Mouse (Mus musculus) limb, embryonic 10.5 days (tissue): ENCODE results near the gene 1700007K13Rik. TPM values are rescaled to one million over a fixed set of nuclear protein-coding genes. Genes with fewer than 3 reads are reported as not detected.
"Not testable (repeated sequence)": the region's sequence is repeated elsewhere in the genome, so short reads cannot be mapped to it uniquely, and the experiment has no call there.

Experiments used
- DNase-seq: peaks from one replicate; pipeline ENCODE4 v3.0.0-alpha.2; 2017; ENCODE audit warnings: low spot score
- H3K27ac ChIP-seq: fragments of 300-500 bp; sonication (generic); 2 replicates; pipeline ENCODE4 v1.5.1; 2016; ENCODE audit warnings: mild to moderate bottlenecking
- H3K27me3 ChIP-seq: fragments of 300-500 bp; sonication (generic); 2 replicates; pipeline ENCODE4 v1.6.1; 2016; ENCODE audit warnings: low read depth, mild to moderate bottlenecking; ENCODE audit not compliant: poor library complexity, severe bottlenecking
- H3K36me3 ChIP-seq: fragments of 300-500 bp; sonication (generic); 2 replicates; pipeline ENCODE4 v1.6.1; 2016; ENCODE audit warnings: mild to moderate bottlenecking, moderate library complexity
- H3K4me1 ChIP-seq: fragments of 300-500 bp; sonication (generic); 2 replicates; pipeline ENCODE4 v1.6.1; 2016
- H3K4me3 ChIP-seq: fragments of 300-500 bp; sonication (generic); 2 replicates; pipeline ENCODE4 v1.5.1; 2016; ENCODE audit warnings: mild to moderate bottlenecking, moderate library complexity
- H3K9me3 ChIP-seq: fragments of 300-500 bp; sonication (generic); replicated peaks from 2 replicates; pipeline ENCODE4 v1.6.1; 2016; ENCODE audit warnings: mild to moderate bottlenecking
- WGBS: fragments of 180-500 bp; shearing (Covaris S2); methylation state at CpG from one replicate; pipeline ENCODE4 v1.1.7; 2016; 5-methylcytosine and 5-hydroxymethylcytosine counted together
- polyA plus RNA-seq: library from polyadenylated mRNA; unstranded; fragments of >200 nt; fragmentation: Nextera tagmentation; extraction: Ambion mirVana; gene quantifications from 2 replicates; pipeline ENCODE4 v1.2.1, GENCODE M21; 2016

The 1700007K13Rik gene
- 0.25 and 0.61 TPM in 2 replicates for polyA plus RNA-seq

DNA sequence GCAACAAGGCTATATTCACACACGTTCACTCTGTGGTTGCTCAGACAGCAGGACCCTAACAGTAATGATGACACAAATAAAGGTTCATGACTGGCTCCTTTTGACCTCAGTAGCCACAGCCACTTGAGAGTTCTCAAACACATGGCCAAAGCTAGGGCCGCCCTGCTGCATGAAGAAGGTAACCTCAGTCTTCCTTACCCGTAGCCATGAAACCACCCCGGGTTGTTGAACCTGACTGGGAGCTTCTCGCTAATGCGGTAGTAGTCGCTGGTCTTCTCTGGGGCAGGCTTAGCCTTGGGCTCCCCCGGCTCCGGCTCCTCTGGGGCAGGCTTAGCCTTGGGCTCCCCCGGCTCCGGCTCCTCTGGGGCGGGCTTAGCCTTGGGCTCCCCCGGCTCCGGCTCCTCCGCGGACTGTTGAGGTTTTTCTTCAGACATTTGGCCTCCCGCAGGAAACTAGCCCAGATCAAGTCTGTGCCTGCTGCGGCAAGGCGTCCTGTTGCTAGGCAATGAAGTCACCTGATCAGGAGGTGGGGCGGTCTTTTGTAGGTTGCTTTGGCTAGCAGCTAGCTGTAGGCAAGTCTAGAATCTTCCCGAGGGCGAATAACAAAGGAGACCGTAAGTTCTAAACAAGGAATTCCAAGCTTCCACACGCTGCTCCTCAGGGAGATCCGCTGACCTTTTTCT lies at the start of gene 1700007K13Rik:
1700007K13Rik (minus strand) TSS at position 497 of the 683 bp plus-strand sequence.
- peaks cover 18% of the 10 kb centered on the region for H3K27me3 ChIP-seq
- H3K4me3 ChIP-seq, result peak within 1 kb of the TSS; percentile 49
- H3K36me3 ChIP-seq, result peaks cover 23% of the 10 kb centered on the region
- no peaks in the 10 kb centered on the region for H3K9me3 ChIP-seq
- H3K27ac ChIP-seq, result peak within 1 kb of the TSS; percentile 57
- 5% methylated on average over 25 of the region's 25 CpGs for WGBS
- peak; percentile 82 for DNase-seq
- peaks cover 28% of the 10 kb centered on the region for H3K4me1 ChIP-seq

- Histone ChIP-seq H3K9me3 (no peaks in the 10 kb centered on the region), H3K36me3 (peaks cover 26% of the 10 kb centered on the region), H3K4me1 (peaks cover 58% of the 10 kb centered on the region), H3K27ac (peak overlapping the region; percentile 91), H3K27me3 (peaks cover 19% of the 10 kb centered on the region), H3K4me3 (peak overlapping the region; percentile 81)
- 27% methylated on average over 5 of the region's 5 CpGs for WGBS
- peak; percentile 92 for DNase-seq
These were observed 48.4 kb upstream of the 1700007K13Rik start for GRCm38 (mm10) chr2:28514489-28514888.

GRCm38 (mm10) chr2:28513431-28514370 lies 47.6 kb upstream of the 1700007K13Rik start:
- 8% methylated on average over 47 of the region's 47 CpGs for WGBS

DNA sequence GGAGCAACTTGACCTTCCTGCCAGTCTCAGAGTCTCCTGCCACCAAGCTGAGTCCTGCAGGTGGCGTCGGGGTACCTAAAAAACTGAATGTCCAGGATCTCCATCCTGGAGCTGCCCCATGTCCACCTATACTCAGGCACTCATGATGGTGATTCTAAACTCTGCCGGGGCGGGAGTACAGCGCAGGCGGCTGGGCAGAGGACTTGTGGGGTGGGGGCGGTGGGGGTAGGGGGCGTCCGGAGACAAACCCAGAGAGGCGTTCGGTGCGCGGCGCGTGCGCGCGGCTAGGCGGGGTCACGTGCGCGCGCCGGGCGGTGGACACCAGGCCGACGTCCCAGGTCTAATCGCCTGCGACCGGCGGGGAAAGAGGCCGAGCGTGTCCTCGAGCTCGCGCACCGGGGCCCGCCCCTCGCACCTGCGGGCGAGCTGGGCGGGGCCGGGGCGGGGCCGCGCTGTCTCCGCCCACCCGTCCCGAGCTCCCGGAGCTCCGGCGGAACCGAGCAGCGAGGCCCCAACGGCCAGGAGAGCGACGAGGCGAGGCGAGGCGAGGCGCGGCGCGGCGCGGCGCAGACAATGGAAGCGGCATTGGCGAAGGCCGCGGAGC lies 46.8 kb upstream of the 1700007K13Rik start, which contains the start of gene Ralgds:
Ralgds (plus strand) TSS at position 328 of the 604 bp plus-strand sequence.
- H3K4me1 ChIP-seq, result peaks cover 45% of the 10 kb centered on the region
- peak; percentile 85 for DNase-seq
- peak within 1 kb of the TSS; percentile 81 for H3K4me3 ChIP-seq

More at GRCm38 (mm10) chr2:28513431-28514370, 47.6 kb upstream of the 1700007K13Rik start:
- Histone ChIP-seq H3K9me3 (no peaks in the 10 kb centered on the region), H3K27ac (peak overlapping the region; percentile 91), H3K4me3 (peak overlapping the region; percentile 81), H3K36me3 (peaks cover 23% of the 10 kb centered on the region), H3K4me1 (peaks cover 53% of the 10 kb centered on the region), H3K27me3 (peaks cover 19% of the 10 kb centered on the region)
- DNase-seq, result peak; percentile 73

GRCm38 (mm10) chr2:28511600-28511999 lies 45.5 kb upstream of the 1700007K13Rik start:
- H3K4me3 ChIP-seq, H3K27ac ChIP-seq, DNase-seq, H3K9me3 ChIP-seq: not testable (repeated sequence)
- Histone ChIP-seq H3K27me3 (peaks cover 19% of the 10 kb centered on the region), H3K4me1 (peaks cover 37% of the 10 kb centered on the region), H3K36me3 (peaks cover 12% of the 10 kb centered on the region)
- WGBS, result 50% methylated on average over 5 of the region's 5 CpGs

More for the DNA sequence above, 46.8 kb upstream of the 1700007K13Rik start, which contains the start of gene Ralgds:
- peaks cover 19% of the 10 kb centered on the region for H3K27me3 ChIP-seq
- WGBS, result under 1% methylated on average over 65 of the region's 71 CpGs
- H3K36me3 ChIP-seq, result peaks cover 23% of the 10 kb centered on the region
- peak within 1 kb of the TSS; percentile 91 for H3K27ac ChIP-seq
- H3K9me3 ChIP-seq, result no peaks in the 10 kb centered on the region

- Histone ChIP-seq H3K27ac (no peak overlapping the region), H3K27me3 (peaks cover 8% of the 10 kb centered on the region; the same call in 1 of the 2 replicates), H3K4me3 (no peak overlapping the region), H3K9me3 (no peaks in the 10 kb centered on the region), H3K36me3 (no peaks in the 10 kb centered on the region), H3K4me1 (no peaks in the 10 kb centered on the region)
- 87% methylated on average over 6 of the region's 6 CpGs for WGBS
- no peak for DNase-seq
These were observed 40.2 kb upstream of the 1700007K13Rik start for GRCm38 (mm10) chr2:28506291-28506690.

GRCm38 (mm10) chr2:28505795-28506194 lies 39.7 kb upstream of the 1700007K13Rik start, which contains the start of gene Gm10134:
Gm10134 (plus strand) TSS chr2:28506095.
- Histone ChIP-seq H3K36me3 (no peaks in the 10 kb centered on the region), H3K4me1 (no peaks in the 10 kb centered on the region), H3K4me3 (no peak within 1 kb of the TSS), H3K27ac (no peak within 1 kb of the TSS), H3K9me3 (no peaks in the 10 kb centered on the region), H3K27me3 (peaks cover 3% of the 10 kb centered on the region; the same call in 1 of the 2 replicates)
- WGBS, result 74% methylated on average over 3 of the region's 3 CpGs
- DNase-seq, result no peak

GRCm38 (mm10) chr2:28504676-28505075 lies 38.5 kb upstream of the 1700007K13Rik start:
- Histone ChIP-seq H3K4me3 (no peak overlapping the region), H3K36me3 (no peaks in the 10 kb centered on the region), H3K27me3 (no peaks in the 10 kb centered on the region), H3K27ac (no peak overlapping the region), H3K4me1 (no peaks in the 10 kb centered on the region), H3K9me3 (no peaks in the 10 kb centered on the region)
- WGBS, result 89% methylated on average over 13 of the region's 13 CpGs
- DNase-seq, result no peak

- H3K4me3 ChIP-seq, result no peak overlapping the region
- H3K9me3 ChIP-seq, result no peaks in the 10 kb centered on the region
- no peak overlapping the region for H3K27ac ChIP-seq
- no peaks in the 10 kb centered on the region for H3K36me3 ChIP-seq
- WGBS, result 84% methylated on average over 10 of the region's 10 CpGs
- no peaks in the 10 kb centered on the region for H3K27me3 ChIP-seq
- DNase-seq, result no peak
- H3K4me1 ChIP-seq, result no peaks in the 10 kb centered on the region
These were observed 36.9 kb upstream of the 1700007K13Rik start for GRCm38 (mm10) chr2:28502987-28503386.

DNA sequence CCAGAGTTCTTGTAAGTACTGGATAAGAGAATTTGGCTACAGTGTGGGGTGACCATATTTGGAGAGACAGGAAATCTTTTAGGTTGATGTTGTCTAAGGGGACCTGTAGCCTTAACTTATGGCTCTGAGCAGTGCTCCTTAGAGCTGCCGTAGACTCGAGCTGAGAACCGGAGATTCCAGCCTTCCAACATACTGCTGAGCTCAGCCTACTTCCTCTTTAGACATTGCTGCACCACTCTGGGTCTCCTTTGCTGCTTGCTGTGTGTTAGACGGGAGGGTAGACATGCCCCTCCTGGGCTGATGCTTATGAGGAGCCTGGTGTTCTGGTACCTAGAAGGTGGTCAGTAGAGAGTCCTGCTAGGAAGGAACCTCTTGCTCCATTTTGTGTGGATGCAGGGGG lies 32.3 kb upstream of the 1700007K13Rik start:
- no peak for DNase-seq
- Histone ChIP-seq H3K27ac (no peak overlapping the region), H3K36me3 (no peaks in the 10 kb centered on the region), H3K4me3 (no peak overlapping the region), H3K27me3 (no peaks in the 10 kb centered on the region), H3K4me1 (no peaks in the 10 kb centered on the region), H3K9me3 (no peaks in the 10 kb centered on the region; the same call in 1 of the 2 replicates)
- 90% methylated on average over 4 of the region's 4 CpGs for WGBS

- DNase-seq, result no peak
- Histone ChIP-seq H3K4me1 (no peaks in the 10 kb centered on the region), H3K27ac (no peak overlapping the region), H3K9me3 (no peaks in the 10 kb centered on the region; the same call in 1 of the 2 replicates), H3K4me3 (no peak overlapping the region), H3K27me3 (no peaks in the 10 kb centered on the region), H3K36me3 (no peaks in the 10 kb centered on the region)
- WGBS, result 74% methylated on average over 5 of the region's 5 CpGs
These were observed 31.4 kb upstream of the 1700007K13Rik start for GRCm38 (mm10) chr2:28497561-28497960.

DNA sequence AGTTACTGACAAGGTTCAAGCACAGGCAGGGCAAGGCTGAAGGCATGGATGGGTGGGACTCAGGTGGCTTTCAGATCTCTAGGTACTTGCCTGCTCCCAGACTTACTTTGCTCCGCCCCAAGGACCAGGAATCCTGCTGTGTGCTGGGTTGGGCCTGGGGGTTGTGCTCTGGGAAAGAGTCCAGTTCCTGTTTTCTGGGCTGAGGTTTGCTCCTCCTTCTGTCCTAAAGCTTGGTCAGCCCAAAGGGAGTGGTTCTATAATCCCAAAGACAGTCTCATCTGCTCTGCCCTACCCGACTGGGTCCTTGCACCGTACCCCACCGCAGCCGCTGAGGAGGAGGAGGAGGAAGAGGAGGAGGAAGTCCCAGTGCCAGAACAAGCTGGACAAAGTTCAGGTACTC lies 30.5 kb upstream of the 1700007K13Rik start, which contains the start of gene Gbgt1:
Gbgt1 (plus strand) TSS at position 221 of the 400 bp plus-strand sequence.
- Histone ChIP-seq H3K4me3 (no peak within 1 kb of the TSS), H3K27ac (no peak within 1 kb of the TSS), H3K4me1 (no peaks in the 10 kb centered on the region), H3K27me3 (no peaks in the 10 kb centered on the region), H3K9me3 (no peaks in the 10 kb centered on the region; the same call in 1 of the 2 replicates), H3K36me3 (no peaks in the 10 kb centered on the region)
- WGBS, result 90% methylated on average over 5 of the region's 5 CpGs
- no peak for DNase-seq
